Mouse (Mus musculus): ENCODE measurements around the gene Rgs6.

DNA sequence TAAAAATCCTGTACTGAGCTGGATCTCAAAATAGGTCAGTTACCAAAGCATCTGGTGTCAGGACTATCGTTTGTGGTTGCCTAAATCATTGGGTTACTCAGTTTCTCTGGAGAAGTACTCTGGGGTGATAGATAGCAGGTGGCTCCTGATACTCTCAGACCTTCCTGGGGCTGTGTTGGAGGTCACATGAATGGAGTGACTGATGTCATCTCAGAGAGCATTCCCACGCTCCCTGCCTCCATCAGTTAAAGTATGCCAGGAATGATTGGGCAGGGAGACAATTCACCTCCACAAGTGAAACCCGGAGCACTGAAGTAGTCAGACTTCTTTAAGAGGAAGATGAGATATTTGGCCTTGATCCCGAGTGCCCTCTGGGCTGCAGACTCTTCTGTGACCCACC is 15.9 kb downstream of the Rgs6 start:
- TF ChIP-seq CTCF (IDR thresholded peaks at IDR 0.05; ENCODE audit: low read depth): no peak
- no peak for TF ChIP-seq EP300 (IDR thresholded peaks at IDR 0.05; ENCODE audit: low read depth)

Data from liver, embryonic 14.5 days (tissue).